Mouse (Mus musculus): ENCODE measurements at regions not wholly inside any gene's neighbourhood (a gene's known extent, or its start where the extent isn't known, plus 50 kb on each side); places are given as distances from the start of the nearest gene placed in this dataset.
"Not testable (repeated sequence)": the region's sequence is repeated elsewhere in the genome, so short reads cannot be mapped to it uniquely, and the experiment has no call there.

GRCm38 (mm10) chr12:93754505-93754904 is 1905.5 kb upstream of the Sel1l start:
- H3K9ac ChIP-seq (ENCODE audit: low read length); H3K4me2 ChIP-seq; H3K27me3 ChIP-seq (ENCODE audit: control insufficient read depth, insufficient read depth, low read length); ATAC-seq (ENCODE audit: low FRiP score); H3K4me1 ChIP-seq (ENCODE audit: control insufficient read depth, insufficient read depth, low read length); H3K27ac ChIP-seq (ENCODE audit: low read depth, low read length); H3K9me3 ChIP-seq (ENCODE audit: control insufficient read depth, low read length); H3K4me3 ChIP-seq (ENCODE audit: low read depth, low read length); DNase-seq (ENCODE audit: low spot score, missing footprints); H3K36me3 ChIP-seq (ENCODE audit: control insufficient read depth, insufficient read depth, low read length): not testable (repeated sequence)
- WGBS: 85% methylated on average over 4 of the region's 4 CpGs

GRCm38 (mm10) chr12:93748300-93748847 is 1899.4 kb upstream of the Sel1l start:
- no peak overlapping the region for H3K27ac ChIP-seq (ENCODE audit: low read depth, low read length)

GRCm38 (mm10) chr12:93718704-93719497 is 1869.9 kb upstream of the Sel1l start:
- 44% methylated on average over 2 of the region's 2 CpGs for WGBS
- DNase-seq (ENCODE audit: low spot score, missing footprints): peak; percentile 86
- no peaks in the 10 kb centered on the region for H3K36me3 ChIP-seq (ENCODE audit: control insufficient read depth, insufficient read depth, low read length)
- H3K4me2 ChIP-seq: no peak overlapping the region
- no peaks in the 10 kb centered on the region for H3K9me3 ChIP-seq (ENCODE audit: control insufficient read depth, low read length)
- H3K4me3 ChIP-seq (ENCODE audit: low read depth, low read length): no peak overlapping the region
- H3K4me1 ChIP-seq (ENCODE audit: control insufficient read depth, insufficient read depth, low read length): no peaks in the 10 kb centered on the region
- no peak overlapping the region for H3K27ac ChIP-seq (ENCODE audit: low read depth, low read length)
- no peaks in the 10 kb centered on the region for H3K27me3 ChIP-seq (ENCODE audit: control insufficient read depth, insufficient read depth, low read length)
- H3K9ac ChIP-seq (ENCODE audit: low read length): no peak overlapping the region
- ATAC-seq (ENCODE audit: low FRiP score): peak; percentile 63; the same call in 1 of the 2 replicates

More at GRCm38 (mm10) chr12:93748300-93748847, 1899.4 kb upstream of the Sel1l start:
- Histone ChIP-seq H3K27me3 (ENCODE audit: control insufficient read depth, insufficient read depth, low read length) (no peaks in the 10 kb centered on the region), H3K4me1 (ENCODE audit: control insufficient read depth, insufficient read depth, low read length) (no peaks in the 10 kb centered on the region), H3K4me3 (ENCODE audit: low read depth, low read length) (no peak overlapping the region), H3K36me3 (ENCODE audit: control insufficient read depth, insufficient read depth, low read length) (no peaks in the 10 kb centered on the region), H3K9ac (ENCODE audit: low read length) (no peak overlapping the region), H3K9me3 (ENCODE audit: control insufficient read depth, low read length) (no peaks in the 10 kb centered on the region), H3K4me2 (no peak overlapping the region)
- 86% methylated on average over 4 of the region's 4 CpGs for WGBS
- ATAC-seq (ENCODE audit: low FRiP score): no peak
- peak; percentile 12 for DNase-seq (ENCODE audit: low spot score, missing footprints)

- DNase-seq (ENCODE audit: low spot score, missing footprints) (no peak), ATAC-seq (ENCODE audit: low FRiP score) (no peak)
- no peaks in the 10 kb centered on the region for H3K9me3 ChIP-seq (ENCODE audit: control insufficient read depth, low read length)
- WGBS: 77% methylated on average over 1 of the region's 1 CpGs
- H3K4me3 ChIP-seq (ENCODE audit: low read depth, low read length): no peak overlapping the region
- no peaks in the 10 kb centered on the region for H3K4me1 ChIP-seq (ENCODE audit: control insufficient read depth, insufficient read depth, low read length)
- no peaks in the 10 kb centered on the region for H3K36me3 ChIP-seq (ENCODE audit: control insufficient read depth, insufficient read depth, low read length)
- no peak overlapping the region for H3K9ac ChIP-seq (ENCODE audit: low read length)
- H3K27me3 ChIP-seq (ENCODE audit: control insufficient read depth, insufficient read depth, low read length): no peaks in the 10 kb centered on the region
- H3K27ac ChIP-seq (ENCODE audit: low read depth, low read length): no peak overlapping the region
- H3K4me2 ChIP-seq: no peak overlapping the region
These were observed 1857.0 kb upstream of the Sel1l start for GRCm38 (mm10) chr12:93705956-93706355.

GRCm38 (mm10) chr12:93687196-93687595 is 1838.2 kb upstream of the Sel1l start:
- H3K9ac ChIP-seq (ENCODE audit: low read length): no peak overlapping the region
- no peaks in the 10 kb centered on the region for H3K27me3 ChIP-seq (ENCODE audit: control insufficient read depth, insufficient read depth, low read length)
- no peak overlapping the region for H3K4me2 ChIP-seq
- no peaks in the 10 kb centered on the region for H3K36me3 ChIP-seq (ENCODE audit: control insufficient read depth, insufficient read depth, low read length)
- no peak for ATAC-seq (ENCODE audit: low FRiP score)
- 69% methylated on average over 2 of the region's 2 CpGs for WGBS
- DNase-seq (ENCODE audit: low spot score, missing footprints): no peak
- no peaks in the 10 kb centered on the region for H3K4me1 ChIP-seq (ENCODE audit: control insufficient read depth, insufficient read depth, low read length)
- no peak overlapping the region for H3K4me3 ChIP-seq (ENCODE audit: low read depth, low read length)
- no peak overlapping the region for H3K27ac ChIP-seq (ENCODE audit: low read depth, low read length)
- no peaks in the 10 kb centered on the region for H3K9me3 ChIP-seq (ENCODE audit: control insufficient read depth, low read length)

GRCm38 (mm10) chr12:93684385-93684784 is 1835.4 kb upstream of the Sel1l start:
- DNase-seq (ENCODE audit: low spot score, missing footprints) (no peak), ATAC-seq (ENCODE audit: low FRiP score) (no peak)
- Histone ChIP-seq H3K4me1 (ENCODE audit: control insufficient read depth, insufficient read depth, low read length) (no peaks in the 10 kb centered on the region), H3K9ac (ENCODE audit: low read length) (no peak overlapping the region), H3K36me3 (ENCODE audit: control insufficient read depth, insufficient read depth, low read length) (no peaks in the 10 kb centered on the region), H3K9me3 (ENCODE audit: control insufficient read depth, low read length) (no peaks in the 10 kb centered on the region), H3K27ac (ENCODE audit: low read depth, low read length) (no peak overlapping the region), H3K27me3 (ENCODE audit: control insufficient read depth, insufficient read depth, low read length) (no peaks in the 10 kb centered on the region), H3K4me2 (no peak overlapping the region), H3K4me3 (ENCODE audit: low read depth, low read length) (no peak overlapping the region)
- WGBS: 76% methylated on average over 1 of the region's 1 CpGs

GRCm38 (mm10) chr12:93677478-93677877 is 1828.5 kb upstream of the Sel1l start:
- no peak overlapping the region for H3K9ac ChIP-seq (ENCODE audit: low read length)
- H3K4me3 ChIP-seq (ENCODE audit: low read depth, low read length): no peak overlapping the region
- no peaks in the 10 kb centered on the region for H3K9me3 ChIP-seq (ENCODE audit: control insufficient read depth, low read length)
- no peak overlapping the region for H3K4me2 ChIP-seq
- no peak overlapping the region for H3K27ac ChIP-seq (ENCODE audit: low read depth, low read length)
- DNase-seq (ENCODE audit: low spot score, missing footprints) (no peak), ATAC-seq (ENCODE audit: low FRiP score) (no peak)
- no peaks in the 10 kb centered on the region for H3K4me1 ChIP-seq (ENCODE audit: control insufficient read depth, insufficient read depth, low read length)
- no peaks in the 10 kb centered on the region for H3K36me3 ChIP-seq (ENCODE audit: control insufficient read depth, insufficient read depth, low read length)
- 93% methylated on average over 1 of the region's 1 CpGs for WGBS
- no peaks in the 10 kb centered on the region for H3K27me3 ChIP-seq (ENCODE audit: control insufficient read depth, insufficient read depth, low read length)

GRCm38 (mm10) chr12:93675032-93675431 is 1826.1 kb upstream of the Sel1l start:
- ATAC-seq (ENCODE audit: low FRiP score) (no peak), DNase-seq (ENCODE audit: low spot score, missing footprints) (no peak)
- Histone ChIP-seq H3K4me1 (ENCODE audit: control insufficient read depth, insufficient read depth, low read length) (no peaks in the 10 kb centered on the region), H3K4me2 (no peak overlapping the region), H3K9me3 (ENCODE audit: control insufficient read depth, low read length) (no peaks in the 10 kb centered on the region), H3K4me3 (ENCODE audit: low read depth, low read length) (no peak overlapping the region), H3K9ac (ENCODE audit: low read length) (no peak overlapping the region), H3K27ac (ENCODE audit: low read depth, low read length) (no peak overlapping the region), H3K36me3 (ENCODE audit: control insufficient read depth, insufficient read depth, low read length) (no peaks in the 10 kb centered on the region), H3K27me3 (ENCODE audit: control insufficient read depth, insufficient read depth, low read length) (no peaks in the 10 kb centered on the region)

GRCm38 (mm10) chr12:93669211-93669610 is 1820.3 kb upstream of the Sel1l start:
- Histone ChIP-seq H3K4me3 (ENCODE audit: low read depth, low read length) (no peak overlapping the region), H3K27me3 (ENCODE audit: control insufficient read depth, insufficient read depth, low read length) (no peaks in the 10 kb centered on the region), H3K4me2 (no peak overlapping the region), H3K9ac (ENCODE audit: low read length) (no peak overlapping the region), H3K9me3 (ENCODE audit: control insufficient read depth, low read length) (no peaks in the 10 kb centered on the region), H3K36me3 (ENCODE audit: control insufficient read depth, insufficient read depth, low read length) (no peaks in the 10 kb centered on the region), H3K4me1 (ENCODE audit: control insufficient read depth, insufficient read depth, low read length) (no peaks in the 10 kb centered on the region), H3K27ac (ENCODE audit: low read depth, low read length) (no peak overlapping the region)
- ATAC-seq (ENCODE audit: low FRiP score): no peak
- DNase-seq (ENCODE audit: low spot score, missing footprints): no peak
- 71% methylated on average over 2 of the region's 2 CpGs for WGBS

Data from midbrain, embryonic 11.5 days (tissue).